Mouse (Mus musculus) CD8-positive naive resting alpha-beta T cell, adult 2 months (primary cell): Measurements from ENCODE around the gene En1.

Experiments
- DNase-seq, 2 experiments: peaks; one replicate each; pipeline ENCODE4 v3.0.0; 2022; ENCODE audit warnings: low read depth in 2 of 2, low spot score in 2 of 2

The En1 gene

DNA sequence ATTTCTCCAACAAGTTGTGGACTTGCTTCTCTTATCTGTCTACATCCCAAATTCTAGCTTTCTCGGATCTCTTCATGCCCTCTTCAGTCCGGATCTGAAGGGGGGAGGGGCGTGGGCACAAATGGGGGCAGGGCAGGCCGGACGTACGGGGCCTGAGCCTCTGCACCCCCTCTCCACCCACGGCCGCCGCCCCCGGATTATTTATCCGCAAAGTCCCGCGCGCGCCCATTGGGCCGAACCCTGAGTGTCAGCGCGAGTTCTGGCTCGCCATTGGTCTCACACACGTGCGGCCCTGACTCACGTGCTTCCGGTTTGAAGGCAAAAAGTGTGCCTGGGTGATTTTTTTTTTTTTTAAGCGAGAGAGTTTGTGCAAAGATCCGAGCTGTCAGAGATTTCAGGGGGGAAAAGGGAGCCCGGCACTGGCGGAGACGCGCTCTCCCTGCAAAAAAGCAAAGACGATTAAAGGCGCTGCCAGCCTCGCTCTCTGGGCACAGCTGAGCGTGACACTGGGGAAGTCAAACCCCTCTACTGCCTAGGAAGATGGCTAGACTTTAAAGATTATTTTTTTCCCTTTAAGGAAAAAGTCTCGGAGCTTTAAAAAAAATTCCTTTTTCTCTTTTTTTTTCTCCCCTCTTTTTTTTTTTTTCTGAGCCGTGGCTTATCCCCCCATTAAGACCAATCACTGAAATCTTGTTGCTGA is at the start of gene En1:
Gene En1 (plus strand): TSS at position 388 of the 700 bp plus-strand sequence.
- no peak for DNase-seq

DNA sequence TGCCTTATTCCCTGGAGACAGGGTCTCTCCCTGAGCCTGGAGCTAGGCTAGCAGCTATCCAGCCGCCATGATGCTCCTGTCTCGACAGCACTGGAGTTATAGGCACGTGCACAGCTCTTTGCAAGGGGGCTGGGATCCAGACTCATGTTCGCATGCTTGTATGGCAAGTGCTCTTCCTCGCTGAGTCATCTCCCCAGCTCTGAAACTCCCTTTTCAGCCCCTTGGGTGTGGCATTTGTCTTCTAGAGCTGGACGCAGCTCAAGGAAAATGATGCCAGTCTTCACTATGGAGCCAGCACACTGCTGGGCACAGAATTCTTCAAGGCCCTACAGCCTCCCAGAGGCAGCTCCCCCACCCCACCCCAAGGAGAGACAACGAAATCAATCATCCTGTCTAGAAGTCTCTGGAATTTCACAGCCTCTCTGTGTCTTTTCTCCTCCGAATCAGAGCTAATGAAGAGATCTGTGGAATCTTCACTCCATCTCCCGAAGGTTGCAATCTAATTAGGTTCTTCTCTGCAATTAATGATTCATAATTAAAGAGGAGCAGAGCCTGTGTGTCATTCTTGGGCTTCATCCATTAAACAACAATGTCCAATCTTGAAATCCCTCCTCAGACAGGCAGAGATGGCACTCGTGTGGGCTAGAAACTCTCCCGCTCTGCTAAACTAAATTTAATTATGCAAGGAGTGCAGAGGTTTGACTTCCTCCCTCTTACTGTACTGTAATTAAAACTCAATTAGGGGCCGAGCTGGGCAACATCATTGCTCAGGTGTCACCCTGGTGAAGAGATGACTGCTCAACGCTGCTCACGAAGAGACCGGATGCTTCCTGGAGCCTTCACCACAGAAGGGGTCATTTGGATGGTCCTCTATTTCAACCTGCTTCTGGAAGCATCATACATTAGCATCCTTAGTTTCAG is 45.0 kb upstream of the En1 start:
- DNase-seq: no peak

DNA sequence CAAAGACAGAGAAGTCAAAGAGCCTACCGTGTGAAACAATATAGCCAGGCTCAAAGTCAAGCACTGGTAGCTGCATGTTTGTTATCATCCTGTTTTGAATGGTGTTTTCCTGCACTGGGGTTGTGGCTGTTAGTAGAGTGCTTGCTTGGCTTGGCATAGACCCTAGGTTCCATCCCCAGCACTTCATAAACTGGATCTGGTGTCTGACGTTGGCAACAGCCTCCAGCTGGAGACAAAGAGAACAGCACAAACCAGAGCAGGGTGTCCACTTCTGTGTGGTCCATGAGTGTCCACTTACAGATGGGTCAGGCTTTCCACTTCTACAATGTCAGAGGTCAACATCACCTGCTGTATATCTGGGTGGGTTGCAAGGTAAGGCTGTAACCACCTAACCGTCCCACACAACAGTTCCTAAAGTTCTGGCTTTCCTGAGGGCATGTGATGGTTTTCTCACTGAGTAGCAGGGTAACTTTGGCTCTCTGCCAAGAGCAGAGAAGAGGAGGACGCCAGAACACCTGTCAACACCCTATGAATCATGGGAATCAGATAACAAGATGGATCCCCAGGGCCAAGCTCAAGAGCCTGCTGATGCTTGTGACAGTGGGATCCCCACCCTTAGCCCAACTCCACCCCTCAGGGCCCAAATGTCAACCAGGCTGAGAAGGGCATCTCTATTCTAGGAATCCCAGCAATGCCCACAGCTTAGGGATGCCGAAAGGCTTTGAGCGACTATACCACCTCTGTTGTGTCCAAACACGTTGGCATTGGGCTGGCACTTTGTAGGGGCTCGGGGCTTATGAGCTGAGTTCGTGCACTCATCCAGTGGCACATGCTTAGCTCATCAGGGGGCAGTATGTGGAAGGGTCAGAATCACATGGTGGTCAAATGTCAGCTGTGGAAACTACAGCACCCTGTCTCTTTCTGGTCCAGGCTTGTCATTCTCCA is 43.6 kb upstream of the En1 start:
- DNase-seq: no peak

DNA sequence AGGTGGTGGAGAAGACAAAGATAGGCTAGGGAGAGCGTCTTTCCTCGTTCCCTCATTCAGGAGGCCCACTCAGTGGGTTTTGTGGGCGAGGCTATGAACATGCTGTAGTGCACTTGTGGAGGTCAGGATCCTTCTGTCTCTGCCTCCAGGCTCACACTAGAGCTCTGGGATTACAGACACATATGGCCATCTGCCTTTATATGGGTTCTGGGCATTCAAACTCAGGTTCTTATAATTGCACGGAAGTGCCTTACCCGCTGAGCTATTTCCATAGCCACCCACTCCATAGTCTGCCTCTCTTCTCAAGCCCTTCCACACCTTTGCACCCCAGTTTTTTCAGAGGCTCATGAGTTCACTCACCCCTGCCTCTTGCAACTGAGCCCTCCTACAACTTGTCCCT is 42.3 kb upstream of the En1 start:
- no peak for DNase-seq

DNA sequence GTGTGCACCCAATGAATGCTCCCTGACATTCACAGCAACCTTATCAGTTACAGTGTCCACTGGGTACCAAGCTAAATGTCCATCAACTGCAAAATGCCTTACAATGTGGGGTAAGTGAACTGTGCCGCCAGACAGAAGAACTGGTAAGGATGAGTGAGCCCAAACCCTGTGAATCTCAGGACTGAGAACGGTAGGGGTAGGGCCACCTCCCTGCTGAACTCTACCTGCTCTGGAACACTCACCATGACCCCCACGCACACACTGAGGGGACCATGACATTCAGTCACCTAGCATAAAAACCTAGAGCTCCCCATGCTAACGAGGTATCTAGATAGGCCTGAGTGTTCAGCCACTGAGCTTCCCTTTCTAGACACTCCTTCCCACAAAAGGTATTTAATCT is 20.9 kb upstream of the En1 start:
- DNase-seq: no peak

DNA sequence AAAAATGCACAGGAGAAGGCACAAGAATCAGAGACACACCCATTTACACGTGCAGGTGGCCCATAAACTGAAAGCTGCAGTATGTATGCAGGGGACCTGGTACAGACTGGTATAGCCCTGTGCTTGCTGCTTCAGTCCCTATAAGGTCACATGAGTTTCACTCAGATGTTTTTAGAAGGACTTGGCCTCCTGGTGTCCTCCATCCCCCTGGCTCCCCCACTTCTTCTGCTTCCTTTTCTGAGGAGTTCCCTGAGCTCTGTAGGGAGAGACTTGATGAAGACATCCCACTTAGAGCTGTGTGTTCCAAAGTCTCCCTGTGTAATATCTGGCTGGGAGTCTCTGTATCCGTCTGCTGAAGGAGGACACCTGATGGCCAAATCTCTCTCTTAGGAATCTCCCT is 16.7 kb upstream of the En1 start:
- DNase-seq: no peak

DNA sequence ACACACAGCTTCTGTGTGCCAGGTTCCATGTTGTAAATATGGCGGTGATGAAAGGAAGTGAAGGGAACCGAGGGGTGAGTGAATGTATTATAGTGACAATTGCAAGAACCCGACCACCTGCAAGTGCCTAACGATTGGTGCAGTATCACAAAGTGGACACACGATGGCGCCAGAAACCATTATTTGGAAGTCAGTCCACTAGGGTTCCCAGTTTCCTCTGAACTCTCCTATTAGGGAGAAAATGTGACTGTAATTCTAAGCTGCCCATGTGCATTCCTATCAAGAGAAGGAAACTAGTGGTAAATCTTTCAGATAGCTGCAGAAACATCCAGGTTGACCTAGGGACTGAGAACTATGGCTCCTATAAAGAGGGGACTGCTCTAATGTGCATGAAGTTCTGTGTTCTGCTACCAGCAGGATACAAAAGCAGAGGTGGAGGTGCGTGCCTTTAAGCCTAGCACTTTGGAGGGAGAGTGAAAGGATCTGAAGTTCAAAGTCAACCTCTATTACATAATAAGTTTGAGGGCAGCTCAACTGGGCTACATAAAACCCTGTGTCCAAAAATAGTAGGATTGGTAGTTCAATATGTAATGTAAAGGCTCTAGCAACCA is 15.6 kb upstream of the En1 start:
- no peak for DNase-seq

DNA sequence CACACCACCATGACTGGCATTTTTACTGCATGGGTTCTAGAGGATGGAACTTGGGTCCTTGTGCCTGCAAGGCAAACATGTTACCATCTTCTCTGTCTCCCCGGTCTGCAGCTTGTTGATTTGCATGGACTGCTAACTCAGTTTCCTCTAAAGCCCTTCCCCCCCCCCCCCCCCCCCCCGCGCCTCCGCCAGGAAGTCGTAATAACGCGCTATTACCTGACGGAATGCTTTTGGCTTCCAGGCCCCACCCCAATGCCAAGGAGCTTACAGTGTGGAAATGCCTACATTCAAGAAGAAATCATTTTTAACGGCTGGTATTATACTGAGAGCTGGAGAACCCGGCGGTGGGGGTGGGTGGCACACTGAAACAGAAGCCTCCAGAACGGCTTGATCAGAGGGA is 14.8 kb upstream of the En1 start:
- no peak for DNase-seq

DNA sequence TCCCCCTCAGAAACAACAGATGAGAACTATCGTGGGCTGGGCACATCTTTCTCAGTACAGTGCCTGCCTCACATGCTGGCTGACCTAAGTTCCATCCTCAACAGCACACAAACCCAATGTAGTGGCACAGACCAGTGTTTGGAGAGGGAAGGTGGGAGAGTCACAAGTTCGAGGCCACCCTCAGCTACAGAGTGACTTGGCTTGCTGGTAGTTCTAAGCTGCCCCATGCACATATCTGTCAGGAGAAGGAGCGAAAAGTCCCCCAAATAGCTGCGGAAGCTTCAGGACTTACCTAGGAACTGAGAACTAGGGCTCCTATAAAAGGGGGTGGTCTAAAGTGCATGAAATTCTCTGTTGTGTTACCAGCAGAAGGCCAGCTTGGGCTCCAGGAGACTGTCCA is 14.3 kb upstream of the En1 start:
- DNase-seq: no peak

DNA sequence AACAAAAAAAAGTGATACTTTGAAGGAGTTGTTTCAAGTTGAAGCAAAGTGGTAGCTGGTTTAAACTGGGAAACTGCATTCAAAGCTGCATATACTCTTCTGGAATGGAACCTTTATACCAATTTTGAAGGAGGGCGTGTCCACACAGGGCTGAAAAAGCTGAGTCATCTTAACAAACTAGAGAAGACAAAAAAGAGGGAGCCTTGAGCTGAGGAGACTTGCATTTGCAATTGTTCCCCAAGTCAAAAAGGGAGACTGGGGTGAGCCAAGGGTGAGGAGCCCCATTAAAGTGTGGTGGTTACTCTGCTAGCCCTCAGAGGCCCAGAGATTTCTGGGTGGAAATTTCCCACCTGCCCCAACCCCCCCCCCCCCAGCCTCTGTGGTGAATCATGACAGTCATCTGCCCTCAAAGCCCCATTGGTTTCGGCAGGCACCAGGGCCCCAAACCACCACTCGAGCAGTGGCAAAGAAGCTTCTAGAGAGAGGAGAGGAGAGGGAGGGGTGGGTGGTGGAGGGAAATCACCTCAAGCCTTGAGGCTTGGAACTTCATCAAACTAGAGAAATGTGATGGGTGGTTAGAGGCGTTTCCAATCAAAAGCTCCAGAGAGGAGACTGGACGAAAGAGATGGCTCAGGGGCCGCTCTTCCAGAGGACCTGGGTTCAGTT is 13.7 kb upstream of the En1 start:
- DNase-seq: no peak

DNA sequence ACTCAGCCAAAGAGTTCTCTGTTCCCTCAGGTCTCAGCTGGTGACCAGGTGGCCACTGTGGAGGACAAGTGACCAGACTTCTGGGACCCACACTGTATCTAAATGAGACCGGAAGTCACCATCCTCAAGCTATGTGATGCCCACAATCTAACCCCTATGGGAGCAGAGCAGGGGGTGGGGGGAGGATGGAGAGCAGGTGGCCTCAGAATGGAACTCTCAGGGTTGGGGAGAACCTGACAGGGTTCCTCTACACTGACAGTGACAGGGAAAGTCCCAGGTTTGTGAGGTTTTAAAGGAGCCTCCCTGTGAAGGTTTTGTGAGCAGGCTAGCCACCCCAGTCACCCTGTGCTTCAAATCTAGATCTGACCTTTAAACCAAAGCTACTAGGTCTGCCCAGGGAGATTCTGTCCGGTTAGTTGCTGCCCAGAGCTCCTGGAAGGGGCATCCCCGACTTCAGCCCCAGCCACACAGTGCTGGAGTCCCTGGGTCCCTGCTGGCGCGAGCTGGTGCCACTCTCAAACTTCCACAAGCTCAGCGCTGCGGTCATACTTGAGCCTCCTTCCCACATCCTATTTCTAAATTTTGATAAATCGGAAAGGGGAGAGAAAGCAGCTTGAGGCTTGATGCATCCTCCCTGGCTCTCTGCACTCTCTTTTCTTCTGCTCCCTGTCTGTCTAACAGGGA is 8.8 kb upstream of the En1 start:
- DNase-seq: no peak

DNA sequence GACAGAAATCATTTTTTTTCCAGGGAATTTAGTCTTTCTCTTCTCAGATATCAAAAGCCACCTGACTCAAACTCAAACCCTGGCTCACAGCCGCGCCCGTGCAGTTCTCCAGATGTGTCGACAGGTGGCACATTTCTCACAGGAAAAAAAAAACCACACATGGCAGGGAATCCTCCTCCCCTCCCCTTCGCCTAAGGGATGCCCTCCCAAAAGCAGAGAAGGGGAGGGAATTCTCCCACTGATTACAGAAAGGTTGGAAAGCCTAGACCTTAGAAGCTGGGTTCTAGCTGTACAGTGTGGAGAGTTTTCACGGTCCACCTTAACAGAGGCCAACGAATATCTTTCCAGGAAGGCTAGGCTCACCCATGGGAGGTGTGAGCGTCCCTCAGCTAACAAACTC is 7.6 kb upstream of the En1 start:
- DNase-seq: no peak

DNA sequence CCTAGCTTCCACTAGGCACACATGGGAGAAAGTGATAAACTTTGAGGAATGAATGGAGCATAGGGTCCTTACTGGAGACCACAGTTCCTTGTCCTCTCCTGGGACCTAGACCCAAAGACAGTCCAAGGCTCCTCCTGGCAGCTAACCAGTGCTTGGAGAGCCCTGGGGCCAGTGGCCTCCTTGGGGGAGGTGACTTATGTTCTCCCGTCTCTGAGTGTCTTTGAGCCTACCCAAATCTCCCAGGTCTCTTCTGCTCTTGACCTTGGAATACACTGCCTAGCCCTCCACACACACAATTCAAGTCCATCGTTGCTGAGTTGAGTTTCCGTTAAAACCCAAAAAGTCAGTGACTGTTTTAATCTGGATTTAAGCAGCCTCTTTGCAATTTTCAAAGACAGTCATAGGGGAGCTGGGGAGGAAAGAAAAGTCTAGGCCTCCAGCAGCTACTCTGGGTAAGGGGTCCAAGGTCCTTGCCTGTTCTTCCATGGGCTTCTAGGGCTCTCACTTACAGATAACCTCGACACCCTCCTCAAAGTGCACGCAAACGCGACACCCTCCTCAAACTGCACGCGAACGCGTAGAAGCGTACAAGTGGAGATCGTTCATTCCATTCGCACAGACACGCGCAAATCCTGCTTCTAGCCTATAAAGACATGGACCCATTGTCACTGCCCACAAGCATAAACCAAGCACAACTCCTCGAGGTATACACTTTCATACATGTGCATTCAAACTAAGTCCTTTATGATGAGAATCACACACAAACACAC is 6.6 kb upstream of the En1 start:
- DNase-seq: no peak

DNA sequence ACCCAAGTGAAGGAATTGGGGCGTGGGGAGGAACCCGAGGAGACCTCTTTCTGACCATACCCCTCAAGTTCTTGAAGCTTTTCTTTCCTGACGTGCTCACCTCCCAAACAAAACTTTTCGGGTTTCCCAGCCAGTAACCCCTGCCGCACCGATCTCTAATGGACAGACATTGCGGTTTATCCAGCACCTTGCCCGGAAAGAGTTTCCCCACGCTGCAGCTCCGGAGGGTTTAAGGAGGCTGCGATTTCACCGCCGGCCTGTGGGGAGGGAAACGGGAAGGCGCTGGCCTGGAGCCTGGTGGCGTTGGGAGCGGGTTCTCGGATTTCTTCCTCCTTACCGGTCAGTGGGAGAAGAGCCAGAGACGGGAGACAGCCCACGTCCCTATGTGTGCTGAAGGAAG is 5.9 kb upstream of the En1 start:
- no peak for DNase-seq

DNA sequence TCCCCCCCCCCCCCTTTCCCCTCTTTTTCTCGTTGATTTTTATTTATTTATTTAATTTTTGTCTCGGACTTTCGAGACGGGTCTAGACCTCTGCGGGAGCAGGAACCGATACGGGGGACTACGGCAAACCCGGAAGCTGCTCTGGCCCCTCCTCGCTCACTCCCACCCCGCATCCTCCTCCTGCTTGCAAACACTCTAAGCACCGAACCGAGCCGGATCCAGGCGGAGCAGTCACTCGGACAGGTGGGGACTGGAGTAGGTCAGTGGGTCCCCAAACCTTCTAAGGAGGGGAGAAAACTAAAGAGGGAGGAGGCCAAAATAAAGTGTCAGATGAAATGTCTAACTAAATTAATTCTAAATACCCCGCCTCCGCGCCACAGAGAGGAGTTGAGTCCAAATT is 5.4 kb upstream of the En1 start:
- DNase-seq: no peak

DNA sequence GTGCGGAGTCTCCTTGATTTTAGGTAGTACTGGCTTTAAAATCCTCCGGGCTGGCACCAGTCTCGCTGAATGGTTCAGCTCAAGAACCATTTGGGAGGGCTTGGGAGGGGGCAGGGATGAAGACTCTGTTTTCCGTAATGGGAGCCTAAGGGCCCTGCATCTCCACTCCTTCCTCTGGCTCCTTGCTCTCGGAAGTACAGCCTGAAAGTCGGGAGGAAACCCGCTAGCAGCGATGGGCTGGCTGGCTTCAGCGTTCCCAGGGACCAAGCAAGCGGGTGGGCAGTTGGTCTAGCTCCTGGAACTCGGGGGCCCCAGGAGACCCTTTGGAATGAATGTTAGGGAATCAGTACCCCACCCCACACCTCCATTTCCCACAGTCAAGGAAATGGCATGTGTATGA is 4.9 kb upstream of the En1 start:
- no peak for DNase-seq

DNA sequence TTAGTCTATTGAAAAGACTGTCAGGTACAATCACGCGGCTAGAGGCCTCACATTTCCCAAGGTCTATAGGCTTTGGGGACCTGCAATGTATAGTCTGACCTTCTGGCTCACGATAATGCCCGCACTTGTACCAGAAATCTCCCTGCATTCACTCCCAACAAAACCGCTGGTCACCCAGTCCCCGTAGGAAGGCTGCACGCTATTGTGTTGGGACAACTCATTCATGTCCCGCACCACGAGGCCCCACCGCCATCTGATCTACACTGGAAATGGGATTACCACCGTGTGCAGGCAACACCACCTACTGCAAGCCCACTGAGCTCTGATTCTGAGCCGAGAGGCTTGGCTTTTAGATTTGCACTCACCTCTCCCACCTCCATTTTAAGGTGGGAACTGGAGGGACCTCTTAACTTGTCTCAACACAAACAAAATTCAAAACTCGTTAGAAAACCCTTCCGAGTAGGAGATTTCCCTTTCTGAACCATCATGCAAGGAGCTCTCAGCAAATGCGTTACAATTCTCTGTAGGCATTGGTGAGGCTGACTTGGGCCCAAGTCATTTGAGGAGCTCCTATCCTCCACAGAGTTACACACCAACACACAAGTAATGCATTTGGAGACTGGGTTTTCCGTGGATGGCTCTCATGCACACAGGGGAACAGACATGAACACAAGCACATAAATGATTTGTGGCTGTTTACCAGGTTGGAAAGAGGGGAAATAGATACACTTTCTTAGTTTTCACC is 3.9 kb upstream of the En1 start:
- DNase-seq: no peak

DNA sequence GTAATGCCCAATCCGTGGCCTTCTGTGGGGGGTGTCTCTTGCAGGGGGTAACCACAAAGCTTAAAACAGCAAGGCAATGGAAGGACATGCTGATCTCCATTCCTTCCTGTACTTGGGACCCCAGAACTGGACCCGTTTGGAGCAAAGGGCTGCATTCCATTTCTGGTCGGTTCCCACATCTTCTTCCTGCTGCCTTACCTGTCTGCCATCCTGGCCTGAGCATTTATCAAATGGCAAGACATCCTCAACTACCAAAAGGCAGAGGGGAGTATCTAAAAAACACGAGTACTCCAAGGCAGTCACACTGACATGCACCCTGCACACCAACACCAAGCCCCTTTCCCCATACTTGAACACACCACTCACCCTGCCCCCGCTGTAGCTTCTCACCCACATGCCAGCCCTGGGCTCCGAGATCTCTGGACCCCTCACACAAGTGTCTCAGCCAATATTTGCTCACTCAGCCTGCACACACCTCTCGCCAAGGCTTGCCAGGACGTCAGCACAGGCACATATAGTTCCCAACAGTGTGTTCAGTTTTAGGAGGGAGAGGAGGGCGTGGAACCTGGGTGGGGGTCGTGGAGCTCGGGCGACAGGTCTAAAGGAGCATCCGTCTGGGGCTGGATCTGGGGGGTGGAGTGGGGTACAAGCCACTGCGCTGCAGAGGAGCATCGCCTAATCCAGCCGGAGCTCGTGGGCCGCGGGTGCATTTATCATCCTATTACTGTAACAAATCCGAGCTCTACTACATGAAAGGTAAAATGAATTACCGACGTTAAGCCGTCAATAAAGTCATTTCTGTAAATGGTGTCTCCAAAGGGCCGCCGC is 2.7 kb upstream of the En1 start:
- DNase-seq: no peak
